Mouse (Mus musculus) forebrain, embryonic 14.5 days (tissue): ENCODE measurements around the gene Clasp2. TPM values are rescaled to one million over a fixed set of nuclear protein-coding genes. Genes with fewer than 3 reads are reported as not detected.

Experiments used
- polyA plus RNA-seq: library from polyadenylated mRNA; unstranded; fragments of >200 nt; fragmentation: Nextera tagmentation; extraction: Ambion mirVana; gene quantifications from 2 replicates; pipeline ENCODE4 v1.2.1, GENCODE M21; 2014

The Clasp2 gene
- polyA plus RNA-seq, 1 experiment from 2014 or later: 86.2 TPM

Other genes starting within 250 kb of the Clasp2 start
- 29.6 and 41.5 TPM in 2 replicates for gene Pdcd6ip, start 33.2 kb upstream of the Clasp2 start, polyA plus RNA-seq
- 30.5 and 30.7 TPM in 2 replicates for gene Ubp1, start 189.5 kb downstream of the Clasp2 start, polyA plus RNA-seq